Mouse (Mus musculus): ENCODE measurements at regions not wholly inside any gene's neighbourhood (a gene's known extent, or its start where the extent isn't known, plus 50 kb on each side); places are given as distances from the start of the nearest gene placed in this dataset.

- no peak for DNase-seq (ENCODE audit: low read depth, low spot score)
These were observed 60.1 kb upstream of the Kcnj6 start for GRCm38 (mm10) chr16:95057596-95057995.

GRCm38 (mm10) chr16:95064423-95064822 is 66.9 kb upstream of the Kcnj6 start:
- DNase-seq (ENCODE audit: low read depth, low spot score): no peak

- DNase-seq (ENCODE audit: low read depth, low spot score): no peak
These were observed 69.2 kb upstream of the Kcnj6 start for GRCm38 (mm10) chr16:95066687-95067086.

- DNase-seq (ENCODE audit: low read depth, low spot score): no peak
These were observed 95.1 kb upstream of the Kcnj6 start for GRCm38 (mm10) chr16:95092471-95093221.

- peak; percentile 4 for DNase-seq (ENCODE audit: low read depth, low spot score)
These were observed 96.3 kb upstream of the Kcnj6 start for GRCm38 (mm10) chr16:95093753-95094152.

GRCm38 (mm10) chr16:95100954-95101353 is 103.5 kb upstream of the Kcnj6 start:
- no peak for DNase-seq (ENCODE audit: low read depth, low spot score)

- no peak for DNase-seq (ENCODE audit: low read depth, low spot score)
These were observed 120.0 kb upstream of the Kcnj6 start for GRCm38 (mm10) chr16:95117531-95117930.

- DNase-seq (ENCODE audit: low read depth, low spot score): no peak
These were observed 121.8 kb upstream of the Kcnj6 start for GRCm38 (mm10) chr16:95119293-95119692.

- no peak for DNase-seq (ENCODE audit: low read depth, low spot score)
These were observed 124.5 kb upstream of the Kcnj6 start for GRCm38 (mm10) chr16:95122048-95122447.

- no peak for DNase-seq (ENCODE audit: low read depth, low spot score)
These were observed 129.7 kb upstream of the Kcnj15 start for GRCm38 (mm10) chr16:95127616-95128015.

- no peak for DNase-seq (ENCODE audit: low read depth, low spot score)
These were observed 125.5 kb upstream of the Kcnj15 start for GRCm38 (mm10) chr16:95131815-95132214.

GRCm38 (mm10) chr16:95138809-95139208 is 118.5 kb upstream of the Kcnj15 start:
- no peak for DNase-seq (ENCODE audit: low read depth, low spot score)

- no peak for DNase-seq (ENCODE audit: low read depth, low spot score)
These were observed 115.6 kb upstream of the Kcnj15 start for GRCm38 (mm10) chr16:95141510-95142394.

GRCm38 (mm10) chr16:95150499-95150898 is 106.9 kb upstream of the Kcnj15 start:
- peak; percentile 55 for DNase-seq (ENCODE audit: low read depth, low spot score)

- no peak for DNase-seq (ENCODE audit: low read depth, low spot score)
These were observed 105.9 kb upstream of the Kcnj15 start for GRCm38 (mm10) chr16:95151499-95151898.

GRCm38 (mm10) chr16:95151914-95152313 is 105.4 kb upstream of the Kcnj15 start:
- DNase-seq (ENCODE audit: low read depth, low spot score): peak; percentile 52

- peak; percentile 28 for DNase-seq (ENCODE audit: low read depth, low spot score)
These were observed 104.5 kb upstream of the Kcnj15 start for GRCm38 (mm10) chr16:95152742-95153383.

- DNase-seq (ENCODE audit: low read depth, low spot score): peak; percentile 54
These were observed 89.0 kb upstream of the Kcnj15 start for GRCm38 (mm10) chr16:95168349-95168748.

- no peak for DNase-seq (ENCODE audit: low read depth, low spot score)
These were observed 88.0 kb upstream of the Kcnj15 start for GRCm38 (mm10) chr16:95169346-95169745.

GRCm38 (mm10) chr16:95180562-95180961 is 76.8 kb upstream of the Kcnj15 start:
- no peak for DNase-seq (ENCODE audit: low read depth, low spot score)

GRCm38 (mm10) chr16:95185341-95185740 is 72.0 kb upstream of the Kcnj15 start:
- no peak for DNase-seq (ENCODE audit: low read depth, low spot score)

GRCm38 (mm10) chr16:95189114-95189513 is 68.2 kb upstream of the Kcnj15 start:
- peak; percentile 92 for DNase-seq (ENCODE audit: low read depth, low spot score)
